Mouse (Mus musculus) left cerebral cortex, postnatal 4 days (tissue): ENCODE results near the gene Tsg101. TPM values are rescaled to one million over a fixed set of nuclear protein-coding genes. Genes with fewer than 3 reads are reported as not detected.

Source experiments
- DNase-seq: peaks from one replicate; pipeline ENCODE4 v3.0.0-alpha.2; 2022
- intact Hi-C: fragments of 180-260 bp; cut with DNase I; formaldehyde crosslinking; loops from one replicate; pipeline ENCODE4 v1.15.1; 2025
- total RNA-seq, 2 experiments: library from RNA; stranded (reverse); gene quantifications; 2 replicates each; pipeline ENCODE4 v1.2.3; 2021

Tsg101 gene
- total RNA-seq, 2 experiments from 2014 or later = 126 to 142 TPM

- intact Hi-C loops = no loop called here
- DNase-seq = peak; percentile 32
Measured at GRCm38 (mm10) chr7:46879851-46880250, 39.9 kb downstream of the Tsg101 start.

- DNase-seq = no peak
- intact Hi-C loops = no loop called here
Measured at GRCm38 (mm10) chr7:46877255-46877654, 42.5 kb downstream of the Tsg101 start.

- intact Hi-C loops = no loop called here
- no peak for DNase-seq
Measured at GRCm38 (mm10) chr7:46876841-46877240, 42.9 kb downstream of the Tsg101 start.

GRCm38 (mm10) chr7:46871988-46872387 is 47.8 kb downstream of the Tsg101 start:
- DNase-seq = no peak
- intact Hi-C loops = no loop called here

- intact Hi-C loops = no loop called here
- no peak for DNase-seq
Measured at GRCm38 (mm10) chr7:46860996-46861395, 58.8 kb downstream of the Tsg101 start, which contains the start of gene Ldhc. Gene Ldhc (plus strand): TSS chr7:46861203.

GRCm38 (mm10) chr7:46859031-46859430 is 60.7 kb downstream of the Tsg101 start:
- no peak for DNase-seq
- intact Hi-C loops = no loop called here

- intact Hi-C loops = no loop called here
- no peak for DNase-seq
Measured at GRCm38 (mm10) chr7:46857436-46857835, 62.3 kb downstream of the Tsg101 start.

- intact Hi-C loops = no loop called here
- DNase-seq = no peak
Measured at GRCm38 (mm10) chr7:46855866-46856560, 63.8 kb downstream of the Tsg101 start.

- intact Hi-C loops = no loop called here
- DNase-seq = no peak
Measured at GRCm38 (mm10) chr7:46853365-46853764, 66.4 kb downstream of the Tsg101 start.

GRCm38 (mm10) chr7:46852666-46853065 is 67.1 kb downstream of the Tsg101 start:
- intact Hi-C loops = no loop called here
- DNase-seq = no peak

GRCm38 (mm10) chr7:46851026-46851425 is 68.7 kb downstream of the Tsg101 start:
- intact Hi-C loops = no loop called here
- DNase-seq = no peak

GRCm38 (mm10) chr7:46849287-46849686 is 70.5 kb downstream of the Tsg101 start:
- no peak for DNase-seq
- intact Hi-C loops = no loop called here

GRCm38 (mm10) chr7:46846486-46847244 is 73.1 kb downstream of the Tsg101 start:
- peak; percentile 82 for DNase-seq
- intact Hi-C loops = no loop called here

GRCm38 (mm10) chr7:46845978-46846485 is 73.7 kb downstream of the Tsg101 start:
- intact Hi-C loops = no loop called here
- DNase-seq = no peak

GRCm38 (mm10) chr7:46845211-46845977 is 74.4 kb downstream of the Tsg101 start:
- DNase-seq = peak; percentile 94
- intact Hi-C loops = no loop called here

- DNase-seq = no peak
- intact Hi-C loops = no loop called here
Measured at GRCm38 (mm10) chr7:46843576-46843975, 76.2 kb downstream of the Tsg101 start.

GRCm38 (mm10) chr7:46842278-46842677 is 77.5 kb downstream of the Tsg101 start:
- intact Hi-C loops = no loop called here
- no peak for DNase-seq

- DNase-seq = no peak
- intact Hi-C loops = no loop called here
Measured at GRCm38 (mm10) chr7:46840787-46841525, 78.8 kb downstream of the Tsg101 start, which contains the start of gene Ldha. Gene Ldha (plus strand): TSS chr7:46841475.

- intact Hi-C loops = no loop called here
- no peak for DNase-seq
Measured at GRCm38 (mm10) chr7:46840326-46840725, 79.4 kb downstream of the Tsg101 start.

- DNase-seq = no peak
- intact Hi-C loops = no loop called here
Measured at GRCm38 (mm10) chr7:46839861-46840260, 79.9 kb downstream of the Tsg101 start.
